Mouse (Mus musculus): ENCODE data around the gene Timm17a. TPM values are rescaled to one million over a fixed set of nuclear protein-coding genes. Genes with fewer than 3 reads are reported as not detected.
A peak's percentile ranks its signal among the peaks of the same experiment; 100 is the strongest.

Timm17a gene
- polyA plus RNA-seq, 2 experiments = 26.0 to 136 TPM

DNA sequence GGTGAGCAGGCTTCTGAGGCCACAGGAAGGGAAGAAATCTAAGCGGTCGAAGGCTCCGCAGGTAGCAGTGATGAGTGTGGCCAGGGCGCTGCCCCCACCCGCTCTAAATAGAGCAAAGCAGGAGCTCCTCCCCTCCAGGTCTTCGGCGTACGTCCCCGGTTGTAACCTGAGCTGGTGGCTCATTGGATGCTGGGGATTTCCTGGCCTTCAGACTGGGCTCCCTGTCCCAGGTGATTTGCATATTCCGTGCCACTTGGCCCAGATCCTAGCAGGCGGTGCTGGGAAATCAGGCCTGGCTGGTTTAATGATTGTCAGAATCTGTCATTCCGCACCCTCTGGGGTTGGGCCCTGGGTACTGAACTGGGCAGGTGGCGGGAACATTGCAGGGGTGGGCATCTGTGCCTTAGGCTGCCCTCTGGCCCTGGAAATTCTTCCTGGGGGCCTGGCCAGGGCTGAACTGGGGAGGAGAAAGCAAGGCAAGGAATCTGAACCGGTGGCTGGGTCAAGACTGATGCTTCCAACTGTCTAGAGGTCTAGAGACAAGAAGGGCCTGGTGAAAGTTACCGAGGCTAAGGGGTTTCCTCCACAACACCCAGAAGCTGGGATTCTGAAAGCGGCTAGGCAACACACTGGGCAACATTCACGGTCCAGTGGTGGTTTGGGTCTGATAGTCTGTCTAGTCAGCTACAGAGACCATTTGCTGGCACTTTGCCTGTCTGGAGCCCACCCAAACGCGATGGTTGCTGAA is 55.0 kb downstream of the Timm17a start, which contains the start of gene Elf3:
TSS of gene Elf3 (minus strand) at position 189 of the 748 bp plus-strand sequence.
- DNase-seq (ENCODE audit: low read depth in 3 of 3, low spot score in 3 of 3) = peak in 1 of 3 experiments; percentile 42
- WGBS (ENCODE audit: insufficient replicate concordance) = 34% methylated on average over 19 of the region's 19 CpGs

DNA sequence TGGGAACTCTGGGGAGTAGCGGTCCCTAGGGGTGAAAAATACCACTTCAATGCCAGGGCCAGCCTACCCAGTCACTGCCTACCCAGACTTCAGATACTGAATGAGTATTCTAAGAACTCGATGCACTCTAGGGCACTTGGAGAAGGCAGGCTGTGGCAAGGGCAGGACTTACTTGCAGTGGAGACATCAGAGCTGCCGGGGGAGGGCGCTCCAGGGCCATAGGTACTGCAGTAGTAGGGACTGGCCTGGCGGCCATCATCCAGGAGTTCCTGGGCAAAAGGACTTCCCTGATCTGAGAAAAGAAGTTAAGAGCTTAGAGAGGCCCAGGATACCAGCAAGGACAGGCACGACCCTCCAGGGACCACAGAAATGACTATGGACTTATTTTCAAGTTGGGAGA is 57.3 kb downstream of the Timm17a start:
- Histone ChIP-seq H3K9me3 (ENCODE audit: control insufficient read depth, low read length) (no peaks in the 10 kb centered on the region), H3K4me1 (replicated peaks; ENCODE audit: control insufficient read depth in 2 of 2, insufficient read depth in 2 of 2, low read length in 1 of 2) (peaks cover 5 to 15% of the 10 kb centered on the region in 2 experiments), H3K27me3 (ENCODE audit: control insufficient read depth, insufficient read depth, low read length) (no peaks in the 10 kb centered on the region), H3K4me3 (ENCODE audit: insufficient read depth in 1 of 2, low read depth in 2 of 2, low read length in 2 of 2) (no peak overlapping the region), H3K9ac (replicated peaks) (no peak overlapping the region), H3K36me3 (replicated peaks; ENCODE audit: control insufficient read depth, insufficient read depth, low read depth) (no peaks in the 10 kb centered on the region), H3K4me2 (ENCODE audit: low read depth) (no peak overlapping the region), H3K27ac (no peak overlapping the region)
- WGBS (ENCODE audit: insufficient replicate concordance) = 58% methylated on average over 6 of the region's 6 CpGs
- ATAC-seq (ENCODE audit: insufficient read depth) = no peak
- no peak for DNase-seq (ENCODE audit: low read depth in 3 of 3, low spot score in 3 of 3)
- TF ChIP-seq CTCF (IDR thresholded peaks at IDR 0.05; ENCODE audit: low read depth) (no peak; the same call in 1 of the 2 replicates), EP300 (IDR thresholded peaks at IDR 0.05; ENCODE audit: low read depth) (no peak)

More for the DNA sequence above, 55.0 kb downstream of the Timm17a start, which contains the start of gene Elf3:
- peak within 1 kb of the TSS; percentile 14 to 30; a peak in 3 of 4 replicates for H3K4me3 ChIP-seq (ENCODE audit: insufficient read depth in 1 of 2, low read depth in 2 of 2, low read length in 2 of 2)
- H3K36me3 ChIP-seq (replicated peaks; ENCODE audit: control insufficient read depth, insufficient read depth, low read depth) = no peaks in the 10 kb centered on the region
- TF ChIP-seq EP300 (IDR thresholded peaks at IDR 0.05; ENCODE audit: low read depth) (no peak), CTCF (IDR thresholded peaks at IDR 0.05; ENCODE audit: low read depth) (no peak)
- H3K4me2 ChIP-seq (ENCODE audit: low read depth) = peak within 1 kb of the TSS; percentile 67
- no peaks in the 10 kb centered on the region for H3K27me3 ChIP-seq (ENCODE audit: control insufficient read depth, insufficient read depth, low read length)
- peak within 1 kb of the TSS; percentile 9; the same call in 1 of the 2 replicates for H3K27ac ChIP-seq
- H3K9me3 ChIP-seq (ENCODE audit: control insufficient read depth, low read length) = no peaks in the 10 kb centered on the region
- ATAC-seq (ENCODE audit: insufficient read depth) = peak; percentile 73
- peaks cover 4% of the 10 kb centered on the region in 2 experiments; a peak in 2 of 4 replicates for H3K4me1 ChIP-seq (replicated peaks; ENCODE audit: control insufficient read depth in 2 of 2, insufficient read depth in 2 of 2, low read length in 1 of 2)
- H3K9ac ChIP-seq (replicated peaks) = peak within 1 kb of the TSS; percentile 50

DNA sequence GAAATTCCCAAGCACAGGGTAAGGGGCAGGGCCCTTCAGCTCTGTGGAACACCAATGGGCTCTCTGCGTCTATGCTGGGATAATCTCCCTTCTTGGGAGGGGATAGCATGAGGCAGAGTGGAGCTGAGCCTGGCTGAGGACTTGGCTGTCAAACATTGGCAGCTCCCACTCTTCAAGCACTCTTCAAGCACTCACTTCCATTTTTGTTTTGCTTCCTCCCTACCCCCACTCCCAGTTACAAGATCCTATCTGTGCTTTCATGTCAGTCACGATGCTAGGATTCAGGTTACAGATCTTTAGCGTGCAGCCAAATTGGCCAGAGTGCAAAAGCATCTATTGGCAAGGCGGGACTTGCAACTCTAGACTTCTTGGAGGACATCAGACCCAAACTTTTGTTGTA is 60.7 kb downstream of the Timm17a start:
- peaks cover 32 to 37% of the 10 kb centered on the region in 2 experiments for H3K4me1 ChIP-seq (replicated peaks; ENCODE audit: control insufficient read depth in 2 of 2, insufficient read depth in 2 of 2, low read length in 1 of 2)
- no peaks in the 10 kb centered on the region for H3K36me3 ChIP-seq (replicated peaks; ENCODE audit: control insufficient read depth, insufficient read depth, low read depth)
- ATAC-seq (ENCODE audit: insufficient read depth) = no peak
- H3K27ac ChIP-seq = no peak overlapping the region
- no peak for TF ChIP-seq EP300 (IDR thresholded peaks at IDR 0.05; ENCODE audit: low read depth)
- TF ChIP-seq CTCF (IDR thresholded peaks at IDR 0.05; ENCODE audit: low read depth) = no peak
- no peaks in the 10 kb centered on the region for H3K9me3 ChIP-seq (ENCODE audit: control insufficient read depth, low read length)
- no peaks in the 10 kb centered on the region for H3K27me3 ChIP-seq (ENCODE audit: control insufficient read depth, insufficient read depth, low read length)
- 30% methylated on average over 4 of the region's 4 CpGs for WGBS (ENCODE audit: insufficient replicate concordance)
- DNase-seq (ENCODE audit: low read depth in 3 of 3, low spot score in 3 of 3) = no peak
- H3K4me3 ChIP-seq (ENCODE audit: insufficient read depth in 1 of 2, low read depth in 2 of 2, low read length in 2 of 2) = no peak overlapping the region
- H3K4me2 ChIP-seq (ENCODE audit: low read depth) = no peak overlapping the region
- no peak overlapping the region for H3K9ac ChIP-seq (replicated peaks)

DNA sequence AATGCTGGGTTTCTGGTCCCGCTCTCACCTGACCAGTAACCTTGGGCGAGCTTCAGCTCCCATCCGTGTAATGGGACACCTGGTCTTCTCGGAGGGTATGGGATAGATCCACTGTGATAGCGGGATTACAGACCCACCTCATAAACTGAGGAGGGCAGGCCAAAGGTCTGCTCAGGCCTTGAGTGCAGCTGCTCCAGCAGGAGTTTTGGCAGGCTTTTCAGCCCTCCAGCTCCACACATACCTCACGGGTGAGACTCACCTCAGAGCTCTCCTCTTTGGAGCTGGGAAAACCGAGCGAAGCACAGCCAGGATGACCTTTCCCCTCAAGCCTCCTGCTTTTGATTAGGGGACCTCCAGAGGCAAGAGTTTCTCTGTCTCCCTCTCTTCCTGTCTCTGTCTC is 62.2 kb downstream of the Timm17a start:
- Histone ChIP-seq H3K36me3 (replicated peaks; ENCODE audit: control insufficient read depth, insufficient read depth, low read depth) (no peaks in the 10 kb centered on the region), H3K4me2 (ENCODE audit: low read depth) (no peak overlapping the region), H3K4me3 (ENCODE audit: insufficient read depth in 1 of 2, low read depth in 2 of 2, low read length in 2 of 2) (no peak overlapping the region), H3K27ac (peak overlapping the region; percentile 85), H3K4me1 (replicated peaks; ENCODE audit: control insufficient read depth in 2 of 2, insufficient read depth in 2 of 2, low read length in 1 of 2) (peaks cover 32 to 37% of the 10 kb centered on the region in 2 experiments), H3K9me3 (ENCODE audit: control insufficient read depth, low read length) (no peaks in the 10 kb centered on the region), H3K27me3 (ENCODE audit: control insufficient read depth, insufficient read depth, low read length) (no peaks in the 10 kb centered on the region), H3K9ac (replicated peaks) (no peak overlapping the region)
- 84% methylated on average over 8 of the region's 8 CpGs for WGBS (ENCODE audit: insufficient replicate concordance)
- TF ChIP-seq CTCF (IDR thresholded peaks at IDR 0.05; ENCODE audit: low read depth) (no peak), EP300 (IDR thresholded peaks at IDR 0.05; ENCODE audit: low read depth) (no peak)
- no peak for DNase-seq (ENCODE audit: low read depth in 3 of 3, low spot score in 3 of 3)
- no peak for ATAC-seq (ENCODE audit: insufficient read depth)

DNA sequence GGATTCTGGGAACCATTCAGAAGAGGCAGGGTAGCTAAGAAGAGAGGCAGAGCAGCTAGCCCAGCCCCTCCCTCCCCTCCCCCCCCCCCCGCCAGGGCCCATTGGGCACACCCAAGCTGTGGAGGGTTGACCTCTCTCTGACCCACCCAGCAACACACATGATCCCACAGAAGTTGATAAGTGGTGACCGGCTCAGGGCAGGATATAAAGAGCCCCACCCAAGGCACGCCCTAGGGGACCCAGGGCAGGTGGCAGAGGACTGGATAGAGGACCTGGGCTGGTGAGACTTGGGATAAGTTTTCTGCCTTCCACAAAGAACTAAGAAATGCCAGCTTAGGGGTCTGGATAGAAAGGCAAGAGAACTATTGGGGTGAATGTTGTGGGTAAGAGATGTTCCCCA is 62.9 kb downstream of the Timm17a start:
- H3K4me1 ChIP-seq (replicated peaks; ENCODE audit: control insufficient read depth in 2 of 2, insufficient read depth in 2 of 2, low read length in 1 of 2) = peaks cover 32 to 37% of the 10 kb centered on the region in 2 experiments
- peak overlapping the region; percentile 85 for H3K27ac ChIP-seq
- H3K9ac ChIP-seq (replicated peaks) = 0 out of 2 replicates have a peak overlapping the region, but pooled peaks have one; percentile 15
- ATAC-seq (ENCODE audit: insufficient read depth) = peak; percentile 99
- H3K4me3 ChIP-seq (ENCODE audit: insufficient read depth in 1 of 2, low read depth in 2 of 2, low read length in 2 of 2) = no peak overlapping the region
- H3K27me3 ChIP-seq (ENCODE audit: control insufficient read depth, insufficient read depth, low read length) = no peaks in the 10 kb centered on the region
- H3K4me2 ChIP-seq (ENCODE audit: low read depth) = peak overlapping the region; percentile 57
- 12% methylated on average over 3 of the region's 3 CpGs for WGBS (ENCODE audit: insufficient replicate concordance)
- DNase-seq (ENCODE audit: low read depth in 3 of 3, low spot score in 3 of 3) = peak; percentile 62 to 77 (median 71)
- H3K9me3 ChIP-seq (ENCODE audit: control insufficient read depth, low read length) = no peaks in the 10 kb centered on the region
- no peak for TF ChIP-seq CTCF (IDR thresholded peaks at IDR 0.05; ENCODE audit: low read depth)
- TF ChIP-seq EP300 (IDR thresholded peaks at IDR 0.05; ENCODE audit: low read depth) = no peak
- H3K36me3 ChIP-seq (replicated peaks; ENCODE audit: control insufficient read depth, insufficient read depth, low read depth) = no peaks in the 10 kb centered on the region
